Mouse (Mus musculus) bone marrow macrophage, adult 2 months (primary cell): ENCODE measurements around the gene Eml6.

Experiments
- CTCF ChIP-seq: IDR thresholded peaks from 2 replicates; pipeline ENCODE4 v1.5.1; 2012; ENCODE audit warnings: low read depth, mild to moderate bottlenecking, low read length, moderate library complexity
- POLR2A ChIP-seq: IDR thresholded peaks from 2 replicates; pipeline ENCODE4 v1.6.1; 2012; ENCODE audit warnings: mild to moderate bottlenecking, low read depth, low read length, borderline replicate concordance

DNA sequence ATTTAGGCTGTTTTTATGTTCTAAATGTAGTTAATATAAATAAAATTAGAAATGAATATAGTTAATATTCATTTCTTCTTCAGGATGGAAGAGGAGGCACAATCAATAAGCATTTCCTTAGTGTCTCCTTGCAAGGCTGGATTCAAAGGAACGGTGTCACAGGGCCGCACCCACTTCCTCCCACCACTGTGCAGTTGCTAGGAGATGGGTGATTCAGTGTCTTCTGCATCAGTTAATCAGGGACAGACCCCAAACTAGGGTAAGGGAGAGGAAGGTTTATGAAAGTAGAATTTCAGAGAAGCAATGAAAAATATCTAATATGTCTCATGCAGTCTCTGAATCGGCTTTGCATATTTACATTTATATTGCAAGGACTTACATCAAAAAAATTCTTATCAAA lies 215.5 kb downstream of the Eml6 start:
- TF ChIP-seq CTCF (no peak), POLR2A (no peak)
